Mouse (Mus musculus): ENCODE results near the gene Atp10a.

Gene Atp10a

DNA sequence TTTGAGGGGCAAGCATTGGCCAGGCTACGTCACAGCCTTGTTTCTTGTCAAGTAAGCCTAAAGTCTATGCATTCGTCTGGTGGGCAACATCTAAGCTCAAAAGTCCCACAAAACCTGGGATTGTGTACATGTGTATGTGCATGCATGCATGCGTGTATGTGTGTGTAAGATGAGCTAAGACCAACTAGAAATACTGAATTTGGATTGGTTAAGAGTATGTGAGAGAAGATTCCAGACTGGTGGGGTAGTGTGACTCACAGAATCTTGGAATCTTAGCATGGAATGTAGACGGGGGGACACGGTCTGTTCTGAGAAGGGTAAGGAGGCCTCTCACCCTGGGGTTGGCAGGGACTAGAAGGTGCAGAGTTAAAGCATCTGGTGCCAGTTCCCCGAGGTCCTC, at the start of gene Atp10a:
TSS of gene Atp10a (plus strand) at position 301 of the 400 bp plus-strand sequence.
- no peak for DNase-seq (ENCODE audit: low spot score)

DNA sequence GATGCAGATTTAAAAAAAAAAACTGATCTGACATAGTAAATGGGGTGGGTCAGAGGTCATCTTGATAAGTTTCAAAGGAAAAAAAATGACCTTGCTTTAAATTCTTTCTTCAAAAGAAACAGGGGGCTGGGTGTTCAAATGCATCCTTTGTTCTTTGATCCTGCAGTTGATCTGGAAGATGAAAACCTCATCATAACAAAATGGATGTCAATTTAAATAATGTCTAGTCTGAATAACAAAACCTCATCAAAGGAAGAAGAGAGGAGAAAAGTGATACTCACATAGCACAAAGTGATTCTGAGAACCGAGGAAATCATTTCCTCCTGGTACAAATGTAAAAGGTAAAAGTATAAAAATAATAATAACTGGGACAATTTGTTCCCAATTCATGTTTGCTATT, 37.9 kb upstream of the Atp10a start:
- no peak for DNase-seq (ENCODE audit: low spot score)

DNA sequence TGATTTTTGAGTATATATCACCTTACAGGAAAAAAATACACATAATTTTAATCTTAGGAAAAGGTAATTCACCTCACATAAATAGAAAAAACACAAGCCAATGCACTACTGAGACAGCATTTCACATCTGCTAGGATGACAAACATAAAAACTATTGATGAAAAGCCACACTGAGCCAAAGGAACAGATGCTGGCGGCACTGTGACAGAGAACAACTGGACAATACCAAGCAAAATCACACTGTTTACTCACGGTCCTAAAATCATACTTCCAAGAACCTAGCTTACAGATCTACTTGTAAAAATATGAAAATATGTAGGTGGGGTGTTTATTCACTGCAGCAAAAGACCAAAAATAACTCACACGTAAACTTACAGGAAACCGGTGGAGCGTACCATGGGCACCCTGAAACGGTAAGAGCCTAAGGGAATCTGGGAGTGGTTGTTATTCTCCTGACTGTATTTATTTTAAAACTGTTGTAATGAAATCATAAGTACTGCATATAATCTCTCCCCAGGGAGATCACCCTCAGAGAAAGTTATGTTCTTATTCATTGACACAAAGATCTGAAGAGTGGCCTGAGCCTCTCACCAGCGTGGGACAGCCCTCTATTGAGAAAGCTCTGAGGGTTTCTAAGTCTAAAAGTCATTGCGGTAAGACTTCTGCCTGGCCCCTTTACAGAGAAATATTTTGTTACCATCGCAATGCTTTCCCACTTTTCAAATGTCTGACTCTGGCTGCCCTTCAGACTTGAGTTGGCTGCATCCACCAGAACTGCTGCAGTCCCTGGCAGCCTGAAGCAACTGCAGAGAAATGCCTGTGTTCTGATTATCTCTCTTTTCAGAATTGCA, 29.4 kb upstream of the Atp10a start:
- peak; percentile 3 for DNase-seq (ENCODE audit: low spot score)

DNA sequence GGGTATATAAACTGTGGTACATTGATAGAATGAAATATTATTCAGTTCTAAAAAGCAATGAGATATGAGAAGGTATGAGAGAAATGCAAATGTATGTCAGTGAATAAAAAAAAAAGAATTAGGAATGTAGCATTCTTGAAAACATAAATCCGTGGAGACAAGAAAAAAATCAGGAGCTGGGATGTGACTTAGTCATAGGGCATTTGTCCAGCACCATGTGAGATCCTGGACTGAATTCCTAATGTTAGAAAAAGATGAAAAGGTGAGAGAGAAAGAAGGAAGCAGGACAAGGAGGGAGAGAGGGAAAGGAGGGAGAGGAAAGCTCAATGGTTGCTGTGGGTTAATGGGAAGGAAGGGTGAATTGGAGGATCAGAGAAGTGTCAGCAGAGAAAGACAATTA, 28.6 kb upstream of the Atp10a start:
- no peak for DNase-seq (ENCODE audit: low spot score)

DNA sequence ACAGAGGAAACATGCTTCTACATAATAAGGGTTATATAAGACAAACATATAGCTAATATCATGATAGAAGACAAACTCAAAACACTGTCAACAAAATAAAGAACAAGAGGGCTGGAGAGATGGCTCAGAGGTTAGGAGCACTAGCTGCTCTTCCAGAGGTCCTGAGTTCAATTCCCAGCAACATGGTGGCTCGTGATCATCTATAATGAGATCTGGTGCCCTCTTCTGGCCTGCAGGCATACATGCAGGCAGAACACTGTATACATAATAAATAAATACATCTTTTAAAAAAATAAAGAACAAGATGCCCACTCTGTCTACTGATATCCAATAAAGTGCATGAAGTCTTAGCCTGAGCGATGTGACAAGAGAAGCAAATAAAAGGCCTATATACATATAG, 26.7 kb upstream of the Atp10a start:
- no peak for DNase-seq (ENCODE audit: low spot score)

DNA sequence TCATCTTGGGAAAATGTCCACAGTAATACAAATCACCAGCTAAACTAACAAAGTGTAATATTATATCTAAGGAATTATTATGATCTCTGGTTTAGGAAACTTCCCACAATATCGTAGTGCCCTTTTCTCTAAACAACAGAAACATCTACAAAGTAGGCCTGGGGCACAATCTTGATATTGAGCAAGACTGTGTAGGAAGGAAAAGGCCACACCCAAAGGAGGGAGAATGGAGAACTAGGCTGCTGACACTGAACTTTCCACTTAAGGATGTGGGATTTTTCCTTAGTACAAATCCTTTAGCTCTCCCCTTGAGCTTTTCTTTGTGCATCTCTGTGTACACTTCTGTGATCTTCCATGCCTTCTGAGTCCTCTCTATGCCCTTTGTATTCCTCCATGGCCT, 22.3 kb upstream of the Atp10a start:
- no peak for DNase-seq (ENCODE audit: low spot score)

DNA sequence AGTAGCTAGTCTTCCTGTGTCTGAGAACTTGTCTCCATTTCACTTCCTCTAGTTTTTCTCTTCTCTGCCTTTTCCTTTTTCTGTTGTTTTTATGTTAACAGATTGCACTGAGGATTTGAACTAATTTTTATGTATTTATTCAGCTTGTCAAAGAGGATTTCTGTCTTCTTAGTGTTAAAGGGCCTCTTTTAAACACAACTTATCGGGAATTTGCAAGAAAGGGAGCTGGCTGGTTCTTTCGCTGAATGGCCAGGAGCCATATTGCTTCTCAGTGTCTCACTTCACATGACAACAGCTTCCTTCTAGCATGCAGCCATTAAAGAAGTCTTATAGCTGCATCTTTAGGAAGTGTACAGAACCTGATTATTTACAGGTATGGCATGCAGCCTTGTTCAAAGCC, 16.3 kb upstream of the Atp10a start:
- no peak for DNase-seq (ENCODE audit: low spot score)

DNA sequence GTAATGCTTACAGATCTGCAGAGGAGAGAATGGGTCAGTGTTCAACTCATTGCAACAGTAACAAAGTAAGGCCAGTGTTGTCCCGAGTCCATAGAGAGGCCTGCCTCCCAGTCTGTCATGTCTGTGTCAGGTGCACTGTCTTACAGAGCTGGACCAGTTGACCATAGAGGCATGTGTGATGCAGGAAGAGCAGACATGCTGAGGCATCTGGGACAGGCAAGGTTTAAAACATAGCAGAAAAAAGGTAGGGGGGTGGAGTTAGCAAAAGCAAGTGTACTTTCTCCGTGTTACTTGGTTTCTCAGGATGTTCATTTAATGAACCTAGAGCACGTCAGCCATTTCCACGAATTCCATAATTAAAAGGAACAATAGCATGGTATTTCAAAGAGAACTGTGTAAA, 15.5 kb upstream of the Atp10a start:
- DNase-seq (ENCODE audit: low spot score): no peak

DNA sequence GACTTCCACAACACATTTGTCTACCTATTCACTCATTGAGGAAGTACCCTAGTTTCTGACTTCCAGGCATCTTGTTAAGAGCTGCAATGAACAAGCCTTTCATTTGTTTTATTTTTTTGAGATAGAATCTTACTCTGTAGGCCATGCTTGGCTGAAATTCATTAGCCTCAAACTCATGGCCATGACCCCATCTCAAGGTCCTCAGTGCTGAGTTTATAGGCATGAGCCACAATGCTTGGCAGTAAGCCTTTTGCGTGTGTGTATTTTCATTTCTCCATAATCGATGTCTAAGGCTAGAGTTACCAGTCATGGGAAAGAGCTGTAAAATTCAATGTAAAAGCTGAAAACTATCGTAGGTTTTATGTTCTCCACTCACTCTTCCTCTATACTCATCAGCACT, 14.1 kb upstream of the Atp10a start:
- no peak for DNase-seq (ENCODE audit: low spot score)

DNA sequence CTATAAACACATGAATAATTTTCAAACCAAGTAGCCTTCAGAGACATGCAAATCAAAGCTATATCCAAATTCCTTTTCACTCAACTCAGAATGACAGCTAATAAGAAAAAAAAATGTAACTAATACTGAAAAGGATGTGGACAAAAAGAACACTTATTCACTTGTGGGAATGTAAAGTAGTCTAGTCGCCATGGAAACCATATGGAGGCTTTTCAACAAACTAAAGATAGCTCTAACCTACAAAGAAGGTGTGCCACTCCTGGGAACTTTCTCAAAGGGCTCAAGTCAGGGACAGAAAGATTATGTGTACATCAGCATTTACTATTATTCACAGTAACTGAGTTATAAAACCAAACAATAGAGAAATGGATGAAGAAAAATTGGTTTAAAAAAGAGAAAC, 8.6 kb upstream of the Atp10a start:
- DNase-seq (ENCODE audit: low spot score): no peak

DNA sequence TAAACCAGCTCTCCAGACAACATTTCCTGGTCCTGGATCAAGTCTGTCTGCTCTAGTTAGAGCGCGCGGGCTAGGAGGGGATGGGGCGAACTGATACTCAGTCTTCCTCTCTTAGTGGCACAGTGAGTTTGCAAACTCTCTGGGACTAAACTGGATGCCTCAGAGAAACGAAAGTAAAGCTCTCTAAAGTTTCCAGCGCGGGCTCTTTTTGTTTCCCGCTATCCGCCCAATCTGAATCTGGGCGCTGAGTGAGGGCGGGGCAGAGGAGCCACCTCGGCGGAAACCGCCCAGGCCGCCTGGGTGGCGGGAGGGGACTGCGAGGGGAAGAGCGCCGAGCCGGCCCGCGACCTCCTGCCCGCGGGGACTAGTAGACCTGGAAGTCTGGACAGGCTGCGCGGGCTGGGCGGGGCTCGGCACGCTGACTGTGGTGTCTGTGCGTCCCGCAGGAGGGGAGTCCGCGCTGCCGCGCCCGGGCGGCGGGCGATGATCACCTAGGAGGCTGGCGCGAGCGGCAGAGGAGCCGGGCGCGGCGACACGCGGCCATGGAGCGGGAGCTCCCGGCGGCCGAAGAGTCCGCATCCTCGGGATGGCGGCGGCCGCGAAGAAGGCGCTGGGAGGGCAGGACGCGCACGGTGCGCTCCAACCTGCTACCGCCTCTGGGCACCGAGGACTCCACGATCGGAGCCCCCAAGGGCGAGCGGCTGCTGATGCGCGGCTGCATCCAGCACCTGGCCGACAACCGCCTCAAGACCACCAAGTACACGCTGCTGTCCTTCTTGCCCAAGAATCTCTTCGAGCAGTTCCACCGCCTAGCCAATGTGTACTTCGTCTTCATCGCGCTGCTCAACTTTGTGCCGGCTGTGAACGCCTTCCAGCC, 2.2 kb downstream of the Atp10a start:
- DNase-seq (ENCODE audit: low spot score): peak; percentile 37

DNA sequence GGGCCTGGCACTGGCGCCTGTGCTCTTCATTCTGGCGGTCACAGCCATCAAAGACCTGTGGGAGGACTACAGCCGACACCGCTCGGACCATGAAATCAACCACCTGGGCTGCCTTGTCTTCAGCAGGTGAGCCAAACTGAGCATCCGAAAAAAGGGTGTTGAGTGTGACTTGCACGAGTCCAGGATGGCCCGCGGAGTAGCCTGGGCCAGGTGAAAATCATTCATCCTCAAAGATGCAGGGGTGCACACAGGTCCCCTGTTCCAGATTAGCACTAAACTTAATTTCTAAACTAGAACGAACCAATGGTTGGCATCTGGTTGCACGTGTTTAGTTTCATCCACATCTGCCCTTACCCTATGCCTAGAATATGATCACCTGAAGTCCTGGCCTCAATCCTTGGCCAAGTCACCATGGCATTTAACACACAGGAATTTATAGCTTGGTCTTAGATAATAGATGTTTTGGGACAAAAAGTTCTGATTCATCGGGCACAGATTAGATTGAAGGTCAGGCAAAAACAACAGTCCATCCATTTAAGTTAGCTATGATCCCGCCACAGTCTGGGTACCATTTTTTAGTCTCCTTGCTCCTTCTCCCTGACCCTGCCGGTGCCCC, 2.9 kb downstream of the Atp10a start:
- no peak for DNase-seq (ENCODE audit: low spot score)

DNA sequence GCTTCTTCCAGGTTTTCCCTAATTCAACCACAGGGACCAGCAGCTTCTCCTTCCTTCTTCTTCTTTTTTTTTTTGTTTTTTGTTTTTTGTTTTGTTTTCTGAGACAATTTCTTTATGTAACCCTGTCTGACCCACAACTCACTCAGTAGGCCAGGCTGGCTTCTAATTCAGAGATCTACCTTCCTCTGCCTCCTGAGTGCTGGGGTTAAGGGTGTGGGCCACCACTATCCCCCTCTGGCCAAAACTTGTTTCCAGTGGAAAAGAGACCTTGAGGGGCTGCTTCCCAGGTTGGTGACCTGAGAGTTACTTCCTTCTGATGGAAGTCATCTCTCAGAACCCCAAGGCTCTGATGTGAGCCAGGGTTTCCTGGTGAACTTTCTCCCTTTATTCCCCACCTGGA, 4.1 kb downstream of the Atp10a start:
- no peak for DNase-seq (ENCODE audit: low spot score)

DNA sequence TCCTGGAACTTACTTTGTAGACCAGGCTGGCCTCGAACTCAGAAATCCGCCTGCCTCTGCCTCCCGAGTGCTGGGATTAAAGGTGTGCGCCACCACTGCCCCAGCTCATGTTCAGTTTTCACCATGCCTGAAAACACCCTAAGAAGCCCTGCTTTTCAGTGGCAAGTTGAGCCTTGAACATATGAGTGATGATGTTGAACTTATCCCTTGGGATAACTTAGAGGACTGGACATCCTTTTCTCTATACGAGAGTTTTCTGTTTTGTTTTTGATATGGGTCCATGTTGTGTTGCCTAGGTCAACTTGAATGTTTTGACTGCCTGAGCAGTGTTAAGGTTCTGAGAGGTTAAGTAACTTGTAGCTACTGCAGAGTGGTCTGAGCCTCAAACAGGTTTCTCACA, 4.7 kb downstream of the Atp10a start:
- DNase-seq (ENCODE audit: low spot score): no peak

DNA sequence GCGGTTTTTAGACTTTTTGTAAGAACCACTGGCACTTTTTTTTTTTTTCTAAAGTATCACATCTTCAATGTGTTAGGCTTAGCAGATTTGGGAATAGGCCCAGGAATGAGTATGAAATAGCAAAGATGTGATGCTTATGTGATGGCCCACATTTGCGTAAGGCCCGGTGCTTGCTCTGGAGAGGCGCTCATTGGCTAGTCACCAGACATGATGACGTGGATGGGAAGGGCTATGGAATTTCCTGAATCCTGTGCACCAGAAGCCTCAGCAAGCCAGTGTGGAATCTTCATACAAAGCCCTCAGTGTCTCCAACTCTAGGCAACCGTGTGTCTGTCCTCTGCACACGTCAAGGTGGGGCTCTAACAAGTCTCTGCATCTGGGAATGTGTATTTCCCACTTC, 5.1 kb downstream of the Atp10a start:
- no peak for DNase-seq (ENCODE audit: low spot score)

DNA sequence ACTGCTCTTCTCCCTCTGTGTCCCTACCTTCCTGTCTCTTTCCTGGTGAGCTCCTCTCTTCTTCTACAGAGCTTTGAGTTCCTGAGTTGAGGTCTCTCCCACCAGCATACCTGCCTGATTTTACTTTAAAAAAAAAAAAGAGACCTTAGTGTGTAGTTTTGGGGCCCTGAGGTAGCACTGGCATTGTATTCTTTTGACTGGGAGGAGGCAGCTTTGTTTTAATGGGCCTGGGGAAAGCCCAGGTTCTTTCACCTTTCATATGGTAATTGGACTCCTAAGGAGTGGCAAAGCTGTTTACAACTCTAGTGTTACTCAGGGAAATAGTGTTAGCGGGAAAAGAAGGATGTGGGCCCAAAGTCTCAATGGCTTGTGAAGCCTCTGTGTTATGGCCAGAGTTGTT, 12.7 kb downstream of the Atp10a start:
- DNase-seq (ENCODE audit: low spot score): no peak

DNA sequence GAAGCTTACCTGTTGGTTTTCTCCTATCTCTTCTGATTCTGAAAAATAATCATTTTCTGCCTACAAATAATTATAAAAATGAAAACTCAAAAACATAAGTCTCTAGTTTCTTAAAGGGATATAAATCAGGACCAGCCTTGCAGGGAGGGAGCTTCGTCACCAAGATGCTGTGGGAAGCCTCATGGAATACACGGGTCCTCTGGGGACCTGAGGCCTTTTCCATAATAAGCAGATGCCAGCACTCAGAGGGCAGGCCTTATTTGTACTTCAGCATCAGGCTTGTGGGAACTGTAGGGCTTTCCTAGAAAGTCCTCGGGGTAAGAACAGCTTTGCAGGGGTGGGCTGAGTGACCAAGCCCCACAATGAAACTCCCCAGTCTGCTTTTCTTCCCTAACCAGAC, 20.1 kb downstream of the Atp10a start:
- no peak for DNase-seq (ENCODE audit: low spot score)

DNA sequence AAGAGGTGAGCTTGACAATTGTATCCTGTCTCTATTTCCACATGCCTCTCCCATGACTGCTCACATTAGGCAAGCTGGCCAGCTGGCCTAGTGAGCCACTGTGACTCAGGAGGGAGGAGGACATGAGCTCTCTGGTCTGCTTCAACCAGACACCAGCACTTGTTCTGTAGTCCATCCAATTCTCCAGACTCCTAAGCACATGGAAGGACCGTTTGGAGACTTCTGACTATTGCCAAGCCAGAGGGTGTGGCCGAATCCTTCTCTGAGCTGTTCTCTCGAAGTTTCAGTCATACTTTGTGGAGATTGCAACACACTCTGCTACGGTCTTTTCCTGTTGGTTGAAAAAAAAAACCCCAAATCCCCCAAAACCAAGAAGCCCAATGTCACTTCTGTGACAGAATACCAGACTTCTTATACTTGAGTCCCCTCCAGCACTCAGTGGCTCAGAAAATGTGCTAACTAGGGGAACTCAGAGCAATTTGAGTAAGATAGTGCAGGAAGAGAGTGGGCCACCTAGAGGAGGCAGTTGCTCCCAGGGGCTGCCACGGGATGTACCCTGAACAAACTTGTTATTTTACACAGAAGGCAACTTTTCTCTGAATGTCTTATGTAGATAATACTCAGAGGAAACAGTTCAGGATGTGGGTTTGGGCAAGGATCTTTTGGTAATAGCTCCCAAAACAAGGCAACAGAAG, 21.3 kb downstream of the Atp10a start:
- no peak for DNase-seq (ENCODE audit: low spot score)

DNA sequence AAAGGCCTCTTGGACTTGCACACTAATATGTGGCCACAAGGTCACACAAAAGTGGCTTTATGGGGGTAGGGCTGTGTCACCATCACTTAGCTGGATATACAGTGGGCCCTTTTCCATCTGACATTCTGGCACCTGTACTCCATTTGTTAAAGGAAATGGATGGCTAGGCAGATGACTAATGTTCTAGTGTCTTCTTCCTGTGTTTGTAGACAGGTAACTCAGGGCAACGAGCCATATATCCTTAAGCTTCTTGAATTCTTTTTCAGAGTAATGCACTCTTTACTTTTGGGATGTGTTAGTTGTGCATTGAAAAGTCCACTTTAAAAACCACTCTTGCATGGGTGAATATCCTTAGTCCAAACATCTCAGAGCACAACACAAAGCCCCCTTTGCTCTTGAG, 30.0 kb downstream of the Atp10a start:
- no peak for DNase-seq (ENCODE audit: low spot score)

DNA sequence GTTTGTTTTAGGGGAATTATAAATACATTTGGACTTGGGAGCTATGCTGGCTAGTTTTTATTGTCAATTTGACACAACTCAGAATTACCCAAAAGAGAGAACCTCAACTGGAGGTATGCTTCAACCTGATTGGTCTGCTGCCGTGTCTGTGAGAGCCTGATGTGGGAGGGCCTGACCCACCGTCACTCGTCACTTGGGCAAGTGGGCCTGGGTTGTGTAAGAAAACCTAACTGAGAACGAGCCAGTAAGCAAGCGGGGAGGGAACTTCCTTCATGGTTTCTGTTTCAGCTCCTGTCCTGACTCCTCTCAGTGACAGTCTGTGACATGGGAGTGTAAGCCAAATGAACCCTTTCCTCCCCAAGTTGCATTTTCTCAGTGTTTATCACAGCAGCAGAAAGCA, 30.6 kb downstream of the Atp10a start:
- no peak for DNase-seq (ENCODE audit: low spot score)

DNA sequence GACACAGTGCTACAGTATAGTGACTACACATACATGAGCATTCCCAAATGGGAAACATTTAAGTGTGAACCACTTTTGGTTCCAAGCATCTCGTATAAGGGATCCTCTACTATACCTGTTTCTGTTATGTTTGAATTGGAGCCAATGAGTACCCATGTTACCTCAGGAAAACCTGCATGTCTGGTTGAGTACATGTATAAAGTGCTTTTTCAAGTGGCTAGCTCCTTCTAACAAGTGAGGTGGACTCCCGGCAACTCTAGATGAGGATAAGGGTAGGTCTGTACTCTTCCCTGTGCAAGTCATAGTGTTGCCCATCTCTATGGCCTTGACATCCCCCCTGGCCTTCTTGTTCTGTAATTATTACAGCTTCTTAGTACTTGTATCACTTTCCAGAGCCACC, 31.0 kb downstream of the Atp10a start:
- DNase-seq (ENCODE audit: low spot score): no peak

Data from ovary, postnatal 14 days (tissue).